ENCODE assay signal across 29 mouse cellular contexts in the genomic region with DNA sequence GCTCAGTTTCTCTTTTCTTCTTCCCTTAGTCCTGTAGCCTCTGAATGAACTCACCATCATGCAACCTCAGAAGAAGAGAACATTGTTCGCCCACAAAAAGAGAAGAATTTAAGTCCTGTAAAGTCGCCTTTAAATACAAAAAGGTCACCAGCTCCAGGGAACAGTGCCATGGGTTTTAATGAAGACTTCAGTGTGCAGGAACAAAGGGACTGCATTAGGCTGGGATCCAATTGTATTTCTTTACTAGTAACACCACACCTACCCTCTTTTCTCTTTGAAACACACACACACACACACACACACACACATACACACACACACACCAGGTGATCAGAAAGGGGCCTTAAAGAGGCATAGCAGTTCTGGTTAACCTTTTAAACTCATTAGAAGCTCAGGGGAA.
DNase-seq lines count a peak whose midpoint lies in the region; ATAC-seq and TF ChIP-seq lines count a peak whose summit lies in the region.
"Had no signal": no experiment of that assay in that cellular context is flagged by ENCODE, and none has a peak within 500 bp of the region (broad histone marks: within the 10 kb centered on the region; RNA-seq: fewer than 3 reads in every experiment).

No protein-coding gene starts in this region.

- H3K27ac ChIP-seq in forebrain, embryonic 14.5 days (ENCODE audit: low read depth, low read length), result no peak overlapping the region
- no peak overlapping the region for H3K27ac ChIP-seq in forebrain, embryonic 15.5 days (replicated peaks)
- peak overlapping the region; percentile 57 for H3K27ac ChIP-seq in limb, embryonic 12.5 days
- H3K27ac ChIP-seq: embryonic facial prominence, embryonic 15.5 days; forebrain, embryonic 13.5 days; heart, embryonic 15.5 days; hindbrain, embryonic 10.5 days; hindbrain, embryonic 14.5 days; hindbrain, postnatal 0 days had no signal

- peak; percentile 52 for DNase-seq in forebrain, embryonic 14.5 days (ENCODE audit: low spot score)
- peak; percentile 21 for DNase-seq in Muller cell, postnatal 12 days (ENCODE audit: inconsistent ontology term)
- peak; percentile 67 for DNase-seq in brain, embryonic 14.5 days (ENCODE audit: low read depth)
- DNase-seq in embryo, embryonic 10.5 days (ENCODE audit: low spot score), result no peak
- DNase-seq in heart, adult 11 months, result no peak
- DNase-seq: adrenal gland, adult 8-10 months; adrenal gland, postnatal 25 days; cerebellum, adult 18-20 months; cerebellum, adult 9-10 months; cerebellum, postnatal 14 days; embryo, embryonic 11 days; gastrocnemius, postnatal 10 days; gastrocnemius, postnatal 36 days; heart, postnatal 10 days; heart, postnatal 36 days; kidney, adult 18-20 months had no signal

- no peaks in the 10 kb centered on the region for H3K36me3 ChIP-seq in forebrain, embryonic 14.5 days (ENCODE audit: control insufficient read depth, insufficient read depth, low read length)
- no peaks in the 10 kb centered on the region for H3K36me3 ChIP-seq in forebrain, embryonic 15.5 days
- H3K36me3 ChIP-seq in limb, embryonic 12.5 days, result no peaks in the 10 kb centered on the region
- H3K36me3 ChIP-seq: embryonic facial prominence, embryonic 15.5 days; heart, embryonic 12.5 days; heart, embryonic 15.5 days; hindbrain, embryonic 10.5 days had no signal

- no peak for ATAC-seq in forebrain, embryonic 14.5 days
- no peak for ATAC-seq in forebrain, embryonic 15.5 days (replicated peaks)
- no peak for ATAC-seq in limb, embryonic 12.5 days (ENCODE audit: insufficient number of reproducible peaks, insufficient read depth, low FRiP score, low TSS enrichment, low read depth)
- ATAC-seq: activated CD4-positive, CD25-positive, alpha-beta regulatory T cell, adult 4 months; CD4-positive, CD25-positive, alpha-beta regulatory T cell, adult 4 months; hindbrain, postnatal 0 days; inflammation-experienced regulatory T-cells, adult 6 months; intestine, embryonic 16.5 days had no signal

- no peaks in the 10 kb centered on the region for H3K27me3 ChIP-seq in forebrain, embryonic 14.5 days (replicated peaks; ENCODE audit: control insufficient read depth, insufficient read depth, low read length)
- no peaks in the 10 kb centered on the region for H3K27me3 ChIP-seq in forebrain, embryonic 15.5 days
- H3K27me3 ChIP-seq in limb, embryonic 12.5 days, result peaks cover 14% of the 10 kb centered on the region; the same call in 1 of the 2 replicates
- H3K27me3 ChIP-seq: embryonic facial prominence, embryonic 15.5 days; heart, embryonic 12.5 days; heart, embryonic 15.5 days had no signal

- H3K9ac ChIP-seq in forebrain, embryonic 14.5 days (ENCODE audit: low read length), result no peak overlapping the region
- no peak overlapping the region for H3K9ac ChIP-seq in forebrain, embryonic 15.5 days (replicated peaks)
- H3K9ac ChIP-seq in limb, embryonic 12.5 days (replicated peaks), result no peak overlapping the region
- H3K9ac ChIP-seq: embryonic facial prominence, embryonic 15.5 days; forebrain, embryonic 13.5 days; heart, embryonic 12.5 days; heart, embryonic 15.5 days; hindbrain, embryonic 14.5 days had no signal

- no peak for TF ChIP-seq CTCF in brain, embryonic 14.5 days (IDR thresholded peaks at IDR 0.05; ENCODE audit: borderline replicate concordance, extremely low read depth, insufficient read depth, insufficient read length)

- 17% methylated on average over 2 of the region's 2 CpGs for WGBS in forebrain, embryonic 14.5 days
- 17% methylated on average over 2 of the region's 2 CpGs for WGBS in forebrain, embryonic 15.5 days
- WGBS in limb, embryonic 12.5 days, result 58% methylated on average over 2 of the region's 2 CpGs

- no peak overlapping the region for H3K4me2 ChIP-seq in forebrain, embryonic 14.5 days (ENCODE audit: low read length)
- no peak overlapping the region for H3K4me2 ChIP-seq in forebrain, embryonic 15.5 days (replicated peaks)
- peak overlapping the region; percentile 2; the same call in 1 of the 2 replicates for H3K4me2 ChIP-seq in limb, embryonic 12.5 days
- H3K4me2 ChIP-seq: embryonic facial prominence, embryonic 15.5 days; forebrain, embryonic 13.5 days; heart, embryonic 12.5 days; heart, embryonic 15.5 days; hindbrain, embryonic 14.5 days had no signal

- H3K9me3 ChIP-seq in forebrain, embryonic 14.5 days (replicated peaks; ENCODE audit: control insufficient read depth, low read length), result no peaks in the 10 kb centered on the region
- no peaks in the 10 kb centered on the region for H3K9me3 ChIP-seq in forebrain, embryonic 15.5 days
- no peaks in the 10 kb centered on the region for H3K9me3 ChIP-seq in limb, embryonic 12.5 days
- H3K9me3 ChIP-seq: embryonic facial prominence, embryonic 15.5 days; forebrain, embryonic 13.5 days; heart, embryonic 12.5 days; heart, embryonic 15.5 days; hindbrain, embryonic 10.5 days had no signal

- TF ChIP-seq POLR2A in brain, embryonic 14.5 days (IDR thresholded peaks at IDR 0.05; ENCODE audit: borderline replicate concordance, extremely low read depth, insufficient read depth, insufficient read length, poor library complexity, severe bottlenecking), result no peak

- peaks cover 15% of the 10 kb centered on the region; the same call in 1 of the 2 replicates for H3K4me1 ChIP-seq in forebrain, embryonic 14.5 days (ENCODE audit: control insufficient read depth, insufficient read depth, low read length)
- H3K4me1 ChIP-seq in forebrain, embryonic 15.5 days, result peaks cover 17% of the 10 kb centered on the region
- H3K4me1 ChIP-seq in limb, embryonic 12.5 days (replicated peaks), result peaks cover 47% of the 10 kb centered on the region

- no peak overlapping the region for H3K4me3 ChIP-seq in forebrain, embryonic 14.5 days (ENCODE audit: low read depth, low read length)
- H3K4me3 ChIP-seq in forebrain, embryonic 15.5 days, result no peak overlapping the region
- no peak overlapping the region for H3K4me3 ChIP-seq in limb, embryonic 12.5 days (replicated peaks)
- H3K4me3 ChIP-seq: embryonic facial prominence, embryonic 15.5 days; forebrain, embryonic 13.5 days; heart, embryonic 12.5 days; heart, embryonic 15.5 days; hindbrain, embryonic 10.5 days had no signal

Comparison
In these comparisons a context has a peak if more than half of its experiments do, and no peak if none do; other contexts are left out.
1. DNase-seq: peak in forebrain, embryonic 14.5 days (single experiment), Muller cell, postnatal 12 days (single experiment) and brain, embryonic 14.5 days (single experiment); none in embryo, embryonic 10.5 days (single experiment) and heart, adult 11 months (single experiment).